Mouse (Mus musculus): Measurements from ENCODE around the gene Cuedc1. TPM values are rescaled to one million over a fixed set of nuclear protein-coding genes. Genes with fewer than 3 reads are reported as not detected.

Cuedc1 gene
- polyA plus RNA-seq, 1 experiment: 15.5 TPM

- no peak for DNase-seq
- H3K4me3 ChIP-seq (ENCODE audit: control insufficient read depth, insufficient read depth, low read length): no peak overlapping the region
- H3K36me3 ChIP-seq (ENCODE audit: control insufficient read depth, insufficient read depth, low read length): no peaks in the 10 kb centered on the region
- H3K27me3 ChIP-seq (ENCODE audit: control insufficient read depth, insufficient read depth, low read length): no peaks in the 10 kb centered on the region
- no peak overlapping the region for H3K27ac ChIP-seq (ENCODE audit: control insufficient read depth, insufficient read depth, low read length)
- 98% methylated on average over 10 of the region's 10 CpGs for WGBS
- TF ChIP-seq CTCF (IDR thresholded peaks at IDR 0.05; ENCODE audit: borderline replicate concordance, control insufficient read depth, extremely low read depth, insufficient read depth, low read length, poor library complexity) (no peak), POLR2A (IDR thresholded peaks at IDR 0.05; ENCODE audit: control insufficient read depth, extremely low read depth, insufficient read depth, low read length, poor library complexity) (no peak)
- peaks cover 23% of the 10 kb centered on the region for H3K4me1 ChIP-seq (replicated peaks; ENCODE audit: control insufficient read depth, insufficient read depth, low read length)
Measured at GRCm38 (mm10) chr11:88129935-88130334, 32.1 kb downstream of the Cuedc1 start.

- Histone ChIP-seq H3K27ac (ENCODE audit: control insufficient read depth, insufficient read depth, low read length) (peak overlapping the region; percentile 48; the same call in 1 of the 2 replicates), H3K4me1 (replicated peaks; ENCODE audit: control insufficient read depth, insufficient read depth, low read length) (peaks cover 17% of the 10 kb centered on the region), H3K4me3 (ENCODE audit: control insufficient read depth, insufficient read depth, low read length) (peak overlapping the region; percentile 41), H3K27me3 (ENCODE audit: control insufficient read depth, insufficient read depth, low read length) (no peaks in the 10 kb centered on the region), H3K36me3 (ENCODE audit: control insufficient read depth, insufficient read depth, low read length) (no peaks in the 10 kb centered on the region)
- no peak for TF ChIP-seq POLR2A (IDR thresholded peaks at IDR 0.05; ENCODE audit: control insufficient read depth, extremely low read depth, insufficient read depth, low read length, poor library complexity)
- TF ChIP-seq CTCF (IDR thresholded peaks at IDR 0.05; ENCODE audit: borderline replicate concordance, control insufficient read depth, extremely low read depth, insufficient read depth, low read length, poor library complexity): no peak
- DNase-seq: peak; percentile 35
- WGBS: 0% methylated on average over 8 of the region's 8 CpGs
Measured at GRCm38 (mm10) chr11:88131847-88132246, 34.0 kb downstream of the Cuedc1 start.

GRCm38 (mm10) chr11:88135218-88135617 lies 37.4 kb downstream of the Cuedc1 start:
- WGBS: 94% methylated on average over 7 of the region's 7 CpGs
- no peak overlapping the region for H3K27ac ChIP-seq (ENCODE audit: control insufficient read depth, insufficient read depth, low read length)
- no peak for TF ChIP-seq POLR2A (IDR thresholded peaks at IDR 0.05; ENCODE audit: control insufficient read depth, extremely low read depth, insufficient read depth, low read length, poor library complexity)
- TF ChIP-seq CTCF (IDR thresholded peaks at IDR 0.05; ENCODE audit: borderline replicate concordance, control insufficient read depth, extremely low read depth, insufficient read depth, low read length, poor library complexity): no peak
- no peaks in the 10 kb centered on the region for H3K27me3 ChIP-seq (ENCODE audit: control insufficient read depth, insufficient read depth, low read length)
- peaks cover 27% of the 10 kb centered on the region for H3K4me1 ChIP-seq (replicated peaks; ENCODE audit: control insufficient read depth, insufficient read depth, low read length)
- no peak overlapping the region for H3K4me3 ChIP-seq (ENCODE audit: control insufficient read depth, insufficient read depth, low read length)
- no peaks in the 10 kb centered on the region for H3K36me3 ChIP-seq (ENCODE audit: control insufficient read depth, insufficient read depth, low read length)
- no peak for DNase-seq

- no peaks in the 10 kb centered on the region for H3K36me3 ChIP-seq (ENCODE audit: control insufficient read depth, insufficient read depth, low read length)
- no peak for TF ChIP-seq CTCF (IDR thresholded peaks at IDR 0.05; ENCODE audit: borderline replicate concordance, control insufficient read depth, extremely low read depth, insufficient read depth, low read length, poor library complexity)
- TF ChIP-seq POLR2A (IDR thresholded peaks at IDR 0.05; ENCODE audit: control insufficient read depth, extremely low read depth, insufficient read depth, low read length, poor library complexity): no peak
- H3K4me3 ChIP-seq (ENCODE audit: control insufficient read depth, insufficient read depth, low read length): no peak overlapping the region
- H3K4me1 ChIP-seq (replicated peaks; ENCODE audit: control insufficient read depth, insufficient read depth, low read length): peaks cover 29% of the 10 kb centered on the region
- no peak for DNase-seq
- 94% methylated on average over 12 of the region's 12 CpGs for WGBS
- H3K27me3 ChIP-seq (ENCODE audit: control insufficient read depth, insufficient read depth, low read length): no peaks in the 10 kb centered on the region
- H3K27ac ChIP-seq (ENCODE audit: control insufficient read depth, insufficient read depth, low read length): no peak overlapping the region
Measured at GRCm38 (mm10) chr11:88137814-88138425, 40.1 kb downstream of the Cuedc1 start.

GRCm38 (mm10) chr11:88139256-88139861 lies 41.5 kb downstream of the Cuedc1 start:
- no peaks in the 10 kb centered on the region for H3K36me3 ChIP-seq (ENCODE audit: control insufficient read depth, insufficient read depth, low read length)

GRCm38 (mm10) chr11:88140066-88141060 lies 42.5 kb downstream of the Cuedc1 start:
- Histone ChIP-seq H3K27ac (ENCODE audit: control insufficient read depth, insufficient read depth, low read length) (no peak overlapping the region), H3K36me3 (ENCODE audit: control insufficient read depth, insufficient read depth, low read length) (no peaks in the 10 kb centered on the region), H3K4me3 (ENCODE audit: control insufficient read depth, insufficient read depth, low read length) (no peak overlapping the region), H3K27me3 (ENCODE audit: control insufficient read depth, insufficient read depth, low read length) (no peaks in the 10 kb centered on the region), H3K4me1 (replicated peaks; ENCODE audit: control insufficient read depth, insufficient read depth, low read length) (peaks cover 46% of the 10 kb centered on the region)
- no peak for DNase-seq
- no peak for TF ChIP-seq CTCF (IDR thresholded peaks at IDR 0.05; ENCODE audit: borderline replicate concordance, control insufficient read depth, extremely low read depth, insufficient read depth, low read length, poor library complexity)
- TF ChIP-seq POLR2A (IDR thresholded peaks at IDR 0.05; ENCODE audit: control insufficient read depth, extremely low read depth, insufficient read depth, low read length, poor library complexity): no peak
- WGBS: 44% methylated on average over 13 of the region's 13 CpGs

More at GRCm38 (mm10) chr11:88139256-88139861, 41.5 kb downstream of the Cuedc1 start:
- TF ChIP-seq CTCF (IDR thresholded peaks at IDR 0.05; ENCODE audit: borderline replicate concordance, control insufficient read depth, extremely low read depth, insufficient read depth, low read length, poor library complexity) (no peak), POLR2A (IDR thresholded peaks at IDR 0.05; ENCODE audit: control insufficient read depth, extremely low read depth, insufficient read depth, low read length, poor library complexity) (no peak)
- H3K4me1 ChIP-seq (replicated peaks; ENCODE audit: control insufficient read depth, insufficient read depth, low read length): peaks cover 38% of the 10 kb centered on the region
- DNase-seq: no peak
- no peak overlapping the region for H3K4me3 ChIP-seq (ENCODE audit: control insufficient read depth, insufficient read depth, low read length)
- H3K27me3 ChIP-seq (ENCODE audit: control insufficient read depth, insufficient read depth, low read length): no peaks in the 10 kb centered on the region
- WGBS: 79% methylated on average over 20 of the region's 20 CpGs
- no peak overlapping the region for H3K27ac ChIP-seq (ENCODE audit: control insufficient read depth, insufficient read depth, low read length)

Data from thymus, adult 2 months (tissue).